Mouse (Mus musculus) limb, embryonic 14.5 days (tissue): ENCODE measurements at regions not wholly inside any gene's neighbourhood (a gene's known extent, or its start where the extent isn't known, plus 50 kb on each side); places are given as distances from the start of the nearest gene placed in this dataset.

Experiments used
- ATAC-seq: fragments of 200-750 bp; cut with Nextera tagmentation; 2 replicates; pipeline ENCODE4 v1.8.0; 2017; ENCODE audit warnings: low read depth, moderate number of reproducible peaks, moderate TSS enrichment; ENCODE audit not compliant: low FRiP score
- DNase-seq: peaks from one replicate; pipeline ENCODE4 v3.0.0-alpha.2; 2015; ENCODE audit warnings: low spot score
- H3K27ac ChIP-seq: fragments of 300-500 bp; sonication (generic); replicated peaks from 2 replicates; pipeline ENCODE4 v1.5.1; 2014; ENCODE audit warnings: low read depth, mild to moderate bottlenecking, low read length, moderate library complexity, mixed read lengths
- H3K27me3 ChIP-seq: fragments of 300-500 bp; sonication (generic); 2 replicates; pipeline ENCODE4 v1.6.1; 2014; ENCODE audit warnings: low read length, mixed read lengths; ENCODE audit not compliant: control insufficient read depth, insufficient read depth
- H3K36me3 ChIP-seq: fragments of 300-500 bp; sonication (generic); 2 replicates; pipeline ENCODE4 v1.6.1; 2014; ENCODE audit warnings: mild to moderate bottlenecking, low read length, moderate library complexity, mixed read lengths; ENCODE audit not compliant: control insufficient read depth, insufficient read depth
- H3K4me1 ChIP-seq: fragments of 300-500 bp; sonication (generic); 2 replicates; pipeline ENCODE4 v1.6.1; 2014; ENCODE audit warnings: antibody characterized with exemption, low read length, mixed read lengths; ENCODE audit not compliant: control insufficient read depth, insufficient read depth
- H3K4me2 ChIP-seq: fragments of 300-500 bp; sonication (generic); replicated peaks from 2 replicates; pipeline ENCODE4 v1.6.1; 2014; ENCODE audit warnings: low read depth, mild to moderate bottlenecking, low read length, moderate library complexity; ENCODE audit not compliant: severe bottlenecking
- H3K4me3 ChIP-seq: fragments of 300-500 bp; sonication (generic); replicated peaks from 2 replicates; pipeline ENCODE4 v1.5.1; 2014; ENCODE audit warnings: low read length
- H3K9ac ChIP-seq: fragments of 300-500 bp; sonication (generic); 2 replicates; pipeline ENCODE4 v1.6.1; 2014; ENCODE audit warnings: mild to moderate bottlenecking, low read depth, low read length, moderate library complexity; ENCODE audit not compliant: severe bottlenecking
- H3K9me3 ChIP-seq: fragments of 300-500 bp; sonication (generic); 2 replicates; pipeline ENCODE4 v1.6.1; 2016; ENCODE audit warnings: low read length; ENCODE audit not compliant: control insufficient read depth
- POLR2A ChIP-seq: fragments of 200-500 bp; IDR thresholded peaks from 2 replicates; pipeline ENCODE4 v1.8.0; 2012; ENCODE audit warnings: inconsistent platforms, mild to moderate bottlenecking, moderate library complexity, borderline replicate concordance; ENCODE audit not compliant: insufficient read depth, insufficient read length; ENCODE audit errors: extremely low read depth
- WGBS: fragments of 180-500 bp; shearing (Covaris S2); extraction: QIAGEN DNeasy Blood & Tissue Kit; methylation state at CpG from one replicate; pipeline ENCODE4 v1.1.7; 2014; 5-methylcytosine and 5-hydroxymethylcytosine counted together

- no peak overlapping the region for H3K9ac ChIP-seq
- WGBS = 56% methylated on average over 4 of the region's 4 CpGs
- no peak overlapping the region for H3K4me3 ChIP-seq
- no peaks in the 10 kb centered on the region for H3K27me3 ChIP-seq
- DNase-seq (peak; percentile 27), ATAC-seq (no peak)
- 0 out of 2 replicates have a peak, but pooled peaks cover 4% of the 10 kb centered on the region for H3K4me1 ChIP-seq
- H3K9me3 ChIP-seq = no peaks in the 10 kb centered on the region
- H3K36me3 ChIP-seq = no peaks in the 10 kb centered on the region
- no peak for TF ChIP-seq POLR2A
- no peak overlapping the region for H3K4me2 ChIP-seq
- no peak overlapping the region for H3K27ac ChIP-seq
These were observed 303.2 kb downstream of the Olfm3 start for GRCm38 (mm10) chr3:115207072-115207471.

DNA sequence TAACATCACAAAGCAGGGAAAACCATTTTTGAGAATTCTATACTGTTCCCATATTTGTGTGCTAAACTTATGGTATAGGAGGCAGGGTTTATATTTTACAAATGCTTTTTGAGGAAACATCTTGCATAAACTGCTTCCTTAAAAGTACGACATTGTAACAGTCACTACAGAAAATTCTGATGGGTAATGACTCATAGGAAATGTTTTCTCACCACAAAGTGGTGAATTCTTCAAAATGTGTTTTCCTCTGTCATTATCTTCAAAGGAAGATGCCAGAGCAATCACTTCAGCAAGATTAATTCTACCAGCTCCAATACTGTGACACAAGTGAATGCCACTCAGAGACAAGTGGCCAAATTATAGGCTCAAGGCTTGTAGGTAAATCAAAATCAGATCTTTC, 308.0 kb downstream of the Olfm3 start:
- ATAC-seq = no peak
- H3K27me3 ChIP-seq = no peaks in the 10 kb centered on the region
- H3K27ac ChIP-seq = no peak overlapping the region
- H3K4me2 ChIP-seq = no peak overlapping the region
- H3K4me1 ChIP-seq = 0 out of 2 replicates have a peak, but pooled peaks cover 3% of the 10 kb centered on the region
- H3K9ac ChIP-seq = no peak overlapping the region
- H3K9me3 ChIP-seq = no peaks in the 10 kb centered on the region
- WGBS = 70% methylated on average over 1 of the region's 1 CpGs
- H3K4me3 ChIP-seq = no peak overlapping the region
- no peak for DNase-seq
- H3K36me3 ChIP-seq = no peaks in the 10 kb centered on the region
- TF ChIP-seq POLR2A = no peak

DNA sequence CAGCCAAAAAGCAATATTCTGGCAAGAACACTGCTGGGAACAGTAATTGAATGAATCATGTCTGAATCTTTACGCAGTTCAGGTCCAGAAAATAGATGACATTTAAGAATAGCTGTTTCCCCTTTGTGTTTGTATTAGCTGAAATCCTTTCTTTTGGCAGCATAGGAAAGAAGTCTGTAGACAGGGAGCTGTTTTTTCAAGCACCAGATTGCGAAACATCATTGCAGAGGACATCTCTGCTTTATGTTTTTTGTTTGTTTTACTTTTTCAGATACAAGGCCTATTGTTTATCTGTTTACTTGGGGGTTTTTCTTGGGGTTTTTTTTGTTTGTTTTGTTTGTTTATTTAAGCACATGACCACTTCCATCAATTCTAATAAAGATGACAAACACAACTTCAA, 309.6 kb downstream of the Olfm3 start:
- no peak for TF ChIP-seq POLR2A
- Histone ChIP-seq H3K9ac (no peak overlapping the region), H3K9me3 (no peaks in the 10 kb centered on the region), H3K36me3 (no peaks in the 10 kb centered on the region), H3K27ac (no peak overlapping the region), H3K4me1 (no peaks in the 10 kb centered on the region), H3K27me3 (no peaks in the 10 kb centered on the region), H3K4me3 (no peak overlapping the region), H3K4me2 (no peak overlapping the region)
- ATAC-seq (no peak), DNase-seq (no peak)
- WGBS = 81% methylated on average over 2 of the region's 2 CpGs

- DNase-seq = no peak
- WGBS = 68% methylated on average over 2 of the region's 2 CpGs
- Histone ChIP-seq H3K4me3 (no peak overlapping the region), H3K27me3 (no peaks in the 10 kb centered on the region), H3K36me3 (no peaks in the 10 kb centered on the region), H3K9me3 (no peaks in the 10 kb centered on the region), H3K9ac (no peak overlapping the region), H3K4me1 (no peaks in the 10 kb centered on the region), H3K27ac (no peak overlapping the region), H3K4me2 (no peak overlapping the region)
- TF ChIP-seq POLR2A = no peak
- ATAC-seq = no peak
These were observed 336.6 kb downstream of the Olfm3 start for GRCm38 (mm10) chr3:115240497-115240896.

- H3K27me3 ChIP-seq = no peaks in the 10 kb centered on the region
- TF ChIP-seq POLR2A = no peak
- H3K4me1 ChIP-seq = no peaks in the 10 kb centered on the region
- H3K9me3 ChIP-seq = no peaks in the 10 kb centered on the region
- H3K4me2 ChIP-seq = no peak overlapping the region
- H3K36me3 ChIP-seq = no peaks in the 10 kb centered on the region
- no peak overlapping the region for H3K4me3 ChIP-seq
- H3K9ac ChIP-seq = no peak overlapping the region
- DNase-seq = no peak
- ATAC-seq = no peak
- WGBS = 79% methylated on average over 8 of the region's 8 CpGs
- H3K27ac ChIP-seq = no peak overlapping the region
These were observed 348.9 kb downstream of the Olfm3 start for GRCm38 (mm10) chr3:115252618-115253379.
